Mouse (Mus musculus) testis, adult 2 months (tissue): ENCODE measurements around the gene Adal.

Experiments
- CTCF ChIP-seq: fragments of 200-500 bp; IDR thresholded peaks from 2 replicates; pipeline ENCODE4 v1.5.1; 2012; ENCODE audit warnings: low read depth, mild to moderate bottlenecking, inconsistent platforms, low read length, moderate library complexity; ENCODE audit not compliant: control insufficient read depth, insufficient read depth, insufficient replicate concordance
- POLR2A ChIP-seq: fragments of 200-500 bp; IDR thresholded peaks from 2 replicates; pipeline ENCODE4 v1.6.1; 2012; ENCODE audit warnings: low read depth, mild to moderate bottlenecking, inconsistent platforms, low read length, moderate library complexity; ENCODE audit not compliant: control insufficient read depth

DNA sequence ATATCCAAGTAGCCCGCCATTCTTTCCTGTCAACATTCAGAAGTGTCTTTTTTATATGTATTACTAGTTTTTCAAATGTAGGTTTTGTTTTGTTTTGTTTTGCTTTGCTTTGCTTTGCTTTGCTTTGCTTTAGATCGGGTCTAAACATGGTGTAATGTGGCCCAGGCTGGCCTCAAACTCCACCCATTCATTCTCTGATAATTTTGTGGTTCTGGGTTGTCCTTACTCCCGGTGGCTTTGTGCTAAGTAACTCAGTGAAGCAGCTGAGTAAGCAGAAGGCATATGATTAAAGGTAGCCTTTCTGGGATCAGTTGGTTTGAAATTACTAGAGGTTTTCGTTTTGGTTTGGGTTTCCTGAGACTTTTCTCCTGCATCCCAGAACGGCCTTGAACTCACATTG is 9.5 kb downstream of the Adal start:
- TF ChIP-seq POLR2A (no peak), CTCF (no peak)
